Mouse (Mus musculus) olfactory bulb, adult 2 months (tissue): ENCODE measurements at regions not wholly inside any gene's neighbourhood (a gene's known extent, or its start where the extent isn't known, plus 50 kb on each side); places are given as distances from the start of the nearest gene placed in this dataset.

Source experiments
- CTCF ChIP-seq: fragments of 200-500 bp; IDR thresholded peaks from 2 replicates; pipeline ENCODE4 v1.5.1; 2012; ENCODE audit warnings: low read depth, mild to moderate bottlenecking, low read length, moderate library complexity; ENCODE audit not compliant: insufficient read depth
- POLR2A ChIP-seq: fragments of 200-500 bp; IDR thresholded peaks from 2 replicates; pipeline ENCODE4 v1.6.1; 2012; ENCODE audit warnings: mild to moderate bottlenecking, low read depth, low read length, moderate library complexity; ENCODE audit not compliant: insufficient read depth

DNA sequence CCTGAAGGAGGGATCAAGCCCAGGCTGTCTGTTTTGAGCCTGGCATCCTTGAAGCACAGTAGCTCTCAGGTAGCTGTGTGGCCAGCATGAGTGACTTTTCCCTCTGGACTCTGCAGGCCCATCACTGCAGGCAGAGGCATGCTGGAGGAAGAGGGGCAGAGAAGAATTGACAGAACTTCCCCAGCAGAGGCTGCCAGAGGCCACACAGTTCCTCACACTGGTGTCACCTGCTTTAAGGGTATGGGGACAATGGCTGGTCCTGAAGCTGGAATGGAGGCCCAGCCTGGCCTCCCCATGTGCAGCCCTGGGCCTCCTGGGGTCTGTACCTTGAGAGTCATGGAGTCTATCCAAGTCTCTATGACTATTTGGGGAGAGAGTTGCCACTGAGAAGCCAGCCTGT lies 179.9 kb downstream of the Bcl11a start:
- TF ChIP-seq CTCF (no peak), POLR2A (no peak)
